Mouse (Mus musculus): ENCODE data around the gene Mtx1.

- TF ChIP-seq CTCF (IDR thresholded peaks at IDR 0.05; ENCODE audit: borderline replicate concordance, control insufficient read depth, extremely low read depth, insufficient read depth, low read length, poor library complexity) (no peak), POLR2A (IDR thresholded peaks at IDR 0.05; ENCODE audit: control insufficient read depth, extremely low read depth, insufficient read depth, low read length, poor library complexity) (no peak)
Measured at GRCm38 (mm10) chr3:89206079-89206478, 20.8 kb downstream of the Mtx1 start.

All from thymus, adult 2 months (tissue).